Mouse (Mus musculus) lung, postnatal 25 days (tissue): ENCODE results near the gene Rasa3.

Experiments used
- DNase-seq: peaks from one replicate; pipeline ENCODE4 v3.0.0; 2022; ENCODE audit warnings: low spot score

Rasa3 gene

GRCm38 (mm10) chr8:13648377-13649153, 28.8 kb downstream of the Rasa3 start:
- no peak for DNase-seq

GRCm38 (mm10) chr8:13647591-13647990, 29.8 kb downstream of the Rasa3 start:
- DNase-seq, result no peak

GRCm38 (mm10) chr8:13644932-13645676, 32.3 kb downstream of the Rasa3 start:
- peak; percentile 63 for DNase-seq

DNA sequence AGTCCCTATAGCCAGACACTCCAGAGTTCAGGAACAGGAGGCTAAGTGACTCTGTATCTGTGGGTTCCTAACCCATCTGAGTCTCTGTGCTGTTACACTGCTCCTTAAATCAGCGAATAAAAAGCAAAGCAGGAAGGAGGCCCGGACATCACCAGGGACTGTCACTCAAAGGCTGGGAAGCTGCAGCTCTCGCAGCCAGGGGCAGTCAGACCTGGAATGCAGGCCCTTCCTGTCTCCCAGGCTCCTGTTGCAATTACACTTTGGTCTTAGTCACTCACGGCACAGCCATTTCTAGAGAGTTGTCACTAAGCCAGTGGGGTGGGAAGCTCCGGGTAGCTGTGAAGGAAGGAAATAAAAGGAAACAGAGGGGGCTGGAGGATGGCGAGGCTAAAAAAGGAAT, 33.2 kb downstream of the Rasa3 start:
- DNase-seq, result peak; percentile 53

DNA sequence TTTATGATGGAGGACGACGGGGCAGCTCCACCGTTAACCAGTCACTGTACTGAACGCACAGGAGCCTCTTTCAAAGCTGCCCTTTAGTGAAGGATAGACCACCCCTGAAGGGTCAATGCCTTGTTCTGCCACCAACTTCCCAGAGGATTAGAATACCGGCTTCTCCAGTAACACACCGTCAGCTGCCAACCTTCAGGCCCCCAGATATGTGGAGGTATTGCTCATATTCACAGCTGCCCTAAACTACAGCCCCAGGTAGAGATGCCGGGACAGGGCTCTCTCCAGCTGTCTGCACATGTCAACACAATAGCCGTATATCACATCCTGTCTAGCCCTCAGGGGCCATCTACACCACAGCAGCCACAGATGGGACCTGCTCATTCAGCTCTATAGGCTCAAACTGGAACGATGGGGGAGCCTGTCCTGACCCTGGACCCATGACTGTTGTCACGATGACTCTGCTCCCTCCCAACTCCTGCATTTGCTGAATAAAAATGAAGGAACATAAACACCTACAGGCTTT, 34.7 kb downstream of the Rasa3 start:
- no peak for DNase-seq

DNA sequence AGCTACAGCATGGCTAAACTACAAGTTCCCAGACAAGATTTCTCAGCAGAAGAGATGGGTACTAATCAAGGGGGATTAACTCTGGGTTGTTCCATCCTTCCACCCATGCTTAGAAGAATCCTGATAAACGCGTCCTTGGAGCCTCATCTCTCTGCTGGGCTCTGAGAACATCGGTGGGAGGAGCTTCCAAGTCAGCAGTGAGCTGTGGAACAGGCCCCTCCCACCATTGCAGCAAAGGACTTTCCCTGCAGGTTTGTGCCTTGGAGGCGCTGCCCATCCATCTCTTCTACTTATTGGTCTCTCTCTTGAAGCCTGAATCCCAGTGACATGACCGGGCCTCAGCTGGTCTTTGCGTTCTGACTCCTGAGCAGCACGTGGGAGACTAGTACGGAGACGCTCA, 36.2 kb downstream of the Rasa3 start:
- DNase-seq, result no peak

DNA sequence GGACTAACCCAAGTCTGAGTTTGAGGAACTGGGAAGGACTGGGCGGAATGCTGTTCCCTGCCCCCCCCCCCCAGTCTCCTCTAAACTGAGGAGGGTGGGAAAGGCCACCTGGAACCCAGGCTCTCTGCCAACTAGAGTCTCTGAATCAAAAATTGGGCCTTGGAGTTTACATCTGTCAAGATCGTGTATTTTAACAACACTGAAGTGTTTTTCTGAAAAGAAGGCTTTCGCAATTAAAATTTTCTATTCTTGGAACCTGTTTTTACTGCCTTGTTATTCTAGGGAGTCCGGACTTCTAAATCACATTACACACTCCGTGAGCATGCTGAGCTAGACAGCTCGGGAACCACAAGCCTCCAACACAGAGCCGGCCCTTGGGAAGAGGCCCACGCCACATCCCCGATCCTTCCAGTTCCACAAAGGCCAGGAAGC, 36.9 kb downstream of the Rasa3 start:
- DNase-seq, result peak; percentile 55

DNA sequence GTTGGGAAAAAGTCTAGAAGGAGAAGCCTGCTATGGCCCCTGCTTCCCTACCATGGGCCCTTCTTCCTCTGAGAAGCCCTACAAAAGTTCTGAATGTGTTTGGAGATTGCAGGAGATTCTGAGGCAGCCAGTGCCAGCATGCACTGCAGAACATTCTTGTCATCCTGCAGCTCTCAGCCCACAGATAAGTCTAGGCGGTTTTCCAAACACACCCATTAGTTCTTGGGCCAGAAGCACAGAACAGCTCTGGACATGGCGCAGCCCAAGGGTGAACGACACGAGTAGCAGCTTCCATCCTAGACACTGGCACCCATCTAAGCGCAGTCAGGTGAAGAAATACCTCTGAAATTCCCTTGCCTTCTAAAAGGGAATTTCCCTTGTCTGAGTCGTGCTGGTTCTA, 44.3 kb downstream of the Rasa3 start:
- no peak for DNase-seq

DNA sequence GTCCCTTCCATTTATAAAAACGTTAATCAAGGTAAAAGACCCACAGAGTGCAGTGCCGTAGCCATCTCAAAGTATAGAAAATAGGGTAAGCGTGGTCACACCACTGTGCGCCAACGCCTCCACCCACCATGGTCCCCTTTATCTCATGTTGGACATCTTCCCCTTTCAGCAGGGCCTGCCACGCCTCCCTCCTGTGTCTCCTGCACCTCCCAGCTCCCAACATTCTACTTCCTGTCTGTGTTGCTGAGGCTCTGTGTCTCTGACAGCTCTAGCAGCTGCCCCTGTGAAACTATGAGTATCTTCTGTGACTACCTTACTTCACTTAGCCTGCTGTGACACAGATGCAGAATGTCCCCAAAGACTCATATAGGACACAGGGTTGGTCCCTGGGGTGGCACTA, 45.1 kb downstream of the Rasa3 start:
- no peak for DNase-seq

DNA sequence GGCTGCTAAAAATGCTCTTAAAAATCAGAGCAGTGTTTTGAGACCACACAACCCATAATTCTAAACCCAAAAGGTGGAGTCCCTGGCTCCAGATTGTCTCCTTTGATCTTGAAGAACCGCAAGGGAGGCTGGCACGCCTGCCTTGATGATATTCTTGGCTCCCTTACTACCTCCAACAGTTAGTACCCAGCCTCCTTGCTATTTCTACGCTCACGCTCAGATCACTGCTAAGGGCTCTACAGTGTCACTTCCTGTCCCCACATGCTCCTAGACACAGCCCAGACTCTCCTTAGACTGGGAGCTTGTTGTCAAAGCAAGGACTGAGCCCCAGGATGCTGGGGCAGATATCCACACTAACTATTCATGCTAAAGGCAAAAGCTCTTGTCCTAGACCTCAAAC, 46.6 kb downstream of the Rasa3 start:
- DNase-seq, result no peak

DNA sequence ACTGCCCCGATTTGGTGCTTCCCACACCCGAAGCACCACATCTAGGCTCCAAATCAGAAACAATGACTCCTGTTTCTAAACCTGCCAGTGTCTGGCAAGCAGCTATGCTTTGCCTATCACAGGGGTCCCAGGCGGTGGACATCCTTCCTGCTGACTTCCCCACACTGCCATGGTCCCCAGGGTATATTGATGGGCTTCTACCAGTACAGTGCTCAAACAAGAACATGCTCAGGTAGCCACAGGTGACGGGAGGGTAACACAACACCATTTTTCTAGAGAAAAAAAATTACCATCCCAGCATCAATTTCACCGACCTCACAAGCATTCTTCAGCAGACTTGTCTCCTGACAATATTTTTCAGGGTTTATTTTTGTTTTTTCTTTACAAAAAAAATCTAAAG, 47.2 kb downstream of the Rasa3 start:
- no peak for DNase-seq

- no peak for DNase-seq
Measured at GRCm38 (mm10) chr8:13629351-13630090, 47.9 kb downstream of the Rasa3 start.

DNA sequence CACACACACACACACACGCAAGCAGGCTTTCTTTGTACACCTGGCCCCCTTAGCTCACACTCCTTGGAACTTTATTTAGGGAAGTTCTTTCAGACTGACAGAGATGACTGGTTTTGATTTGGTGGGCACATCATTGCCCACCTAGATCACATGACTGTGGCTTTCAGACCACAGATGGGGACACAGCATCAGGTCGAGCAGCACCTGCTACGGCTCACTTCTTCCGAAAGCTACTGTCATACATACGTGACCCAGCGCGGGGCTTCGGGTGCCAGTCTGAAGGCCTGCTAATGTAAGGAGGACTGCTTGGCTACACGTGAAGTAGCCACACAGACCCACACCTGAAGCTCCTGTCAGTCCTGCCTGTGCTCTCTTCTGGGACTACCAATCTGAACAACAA, 49.3 kb downstream of the Rasa3 start:
- DNase-seq, result no peak

DNA sequence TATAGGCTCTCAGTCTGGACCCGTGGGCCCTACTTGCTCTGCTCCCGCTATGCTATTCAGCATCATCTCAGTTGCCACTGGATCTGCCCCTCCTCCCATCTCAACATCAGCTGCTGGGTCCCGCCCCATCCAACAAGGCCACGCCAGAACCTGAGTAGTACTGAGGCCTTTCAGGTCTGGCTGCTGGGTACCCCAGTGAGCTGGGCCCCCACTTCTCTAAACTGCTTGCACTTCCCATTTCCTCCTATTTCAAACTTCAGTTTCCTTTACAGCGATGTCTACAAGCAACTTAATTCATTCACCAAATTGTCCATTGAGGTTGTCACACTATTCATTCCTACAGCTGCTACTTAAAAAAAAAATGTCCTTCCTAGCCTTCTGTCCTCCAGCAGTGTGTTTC, 49.8 kb downstream of the Rasa3 start:
- no peak for DNase-seq

GRCm38 (mm10) chr8:13626114-13626513, 51.3 kb downstream of the Rasa3 start:
- DNase-seq, result no peak

GRCm38 (mm10) chr8:13625281-13625970, 52.0 kb downstream of the Rasa3 start:
- no peak for DNase-seq

GRCm38 (mm10) chr8:13624863-13625262, 52.5 kb downstream of the Rasa3 start:
- DNase-seq, result peak; percentile 77

DNA sequence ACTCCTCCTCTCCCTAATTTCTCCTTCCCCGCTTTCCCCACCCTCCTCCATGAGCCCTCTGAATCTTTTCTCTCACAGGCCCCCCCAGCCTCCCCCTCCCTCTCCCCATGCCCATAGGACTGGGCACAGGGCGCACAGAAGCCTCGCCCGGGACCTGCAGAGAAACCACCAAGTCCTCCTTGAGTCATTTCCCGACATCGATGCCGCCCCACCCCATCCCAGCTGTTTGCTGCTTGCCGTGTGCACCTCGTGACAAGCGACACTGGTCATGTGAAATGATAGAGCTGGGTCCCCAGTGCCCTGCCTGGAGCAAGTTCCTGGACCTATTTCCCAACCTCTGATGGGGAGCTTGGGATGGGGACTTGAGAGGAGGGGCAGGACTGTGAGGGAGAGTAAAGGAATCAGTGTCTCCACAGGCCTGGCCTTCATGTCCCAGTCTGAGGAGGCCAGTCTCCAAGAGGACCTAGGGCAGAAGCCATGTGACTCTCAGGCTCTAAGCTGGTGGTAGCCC, 53.4 kb downstream of the Rasa3 start:
- DNase-seq, result peak; percentile 68

DNA sequence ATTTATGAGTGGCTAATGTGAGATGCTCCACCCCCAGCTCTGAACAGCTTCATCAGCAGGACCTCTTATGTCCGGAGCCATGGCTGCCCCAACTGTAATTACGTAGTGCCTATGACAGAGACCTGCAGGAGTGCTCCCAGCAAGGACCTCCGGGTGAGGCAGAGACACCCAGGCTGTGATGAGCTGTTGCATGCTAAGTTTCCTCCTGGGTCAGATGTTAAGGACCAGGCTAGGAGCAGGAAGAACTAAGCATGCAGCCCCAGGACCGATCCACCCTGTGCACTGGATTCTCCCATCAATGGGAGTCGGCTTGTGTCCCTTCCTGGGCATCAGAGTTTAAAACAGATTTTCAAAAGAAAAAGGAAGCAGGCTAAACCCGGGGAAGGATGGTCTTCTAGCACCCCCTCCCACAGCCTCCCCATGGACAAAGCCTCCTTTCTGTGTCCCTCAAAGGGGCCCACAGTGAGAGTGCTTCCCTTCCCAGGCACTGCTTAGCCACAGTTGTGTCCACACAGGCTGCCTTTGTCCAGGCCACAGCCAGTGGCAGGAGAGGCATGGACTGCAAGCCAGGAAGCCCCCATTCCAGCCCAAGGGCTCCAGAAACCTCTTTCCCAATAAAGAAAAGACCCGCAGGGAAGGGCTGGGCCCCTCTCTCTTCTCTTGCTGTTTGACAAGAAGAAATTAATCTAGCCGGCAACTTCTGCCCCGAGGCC, 54.2 kb downstream of the Rasa3 start:
- no peak for DNase-seq

DNA sequence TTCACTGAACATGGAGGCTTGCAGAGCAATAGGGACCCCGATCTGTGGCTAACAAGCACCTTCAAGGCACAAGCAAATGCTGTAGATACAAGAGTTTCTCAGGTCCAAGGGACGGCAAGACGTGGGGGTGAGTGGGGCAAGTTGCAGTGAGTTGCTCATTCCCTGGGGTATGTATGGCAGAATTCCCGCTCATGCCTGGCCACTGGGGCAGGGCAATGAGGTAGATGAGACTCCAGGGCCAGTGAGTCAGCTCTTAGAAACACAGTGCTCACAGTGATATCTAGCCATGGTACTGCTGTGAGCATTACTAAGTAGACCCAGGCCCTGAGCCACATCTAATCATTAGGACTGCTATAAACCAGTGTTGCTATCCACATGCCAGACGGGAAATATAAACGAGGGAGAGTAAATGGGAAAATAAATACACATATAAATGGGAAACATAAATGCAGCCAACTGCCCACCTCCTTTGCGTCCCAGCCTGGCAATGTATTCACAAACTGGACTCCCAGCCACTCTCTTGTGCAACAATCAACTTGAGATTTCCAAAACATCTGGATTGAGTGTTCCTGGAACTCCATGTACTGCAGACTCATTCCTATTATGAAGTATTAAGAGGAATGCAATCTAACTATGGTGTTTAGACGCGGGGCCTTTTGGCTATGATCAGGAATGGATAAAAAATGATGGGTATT, 57.0 kb downstream of the Rasa3 start:
- DNase-seq, result peak; percentile 66
